Mouse (Mus musculus) midbrain, postnatal 0 days (tissue): ENCODE data around the gene Hpgd. TPM values are rescaled to one million over a fixed set of nuclear protein-coding genes. Genes with fewer than 3 reads are reported as not detected.
A peak's percentile ranks its signal among the peaks of the same experiment; 100 is the strongest.
"Not testable (repeated sequence)": the region's sequence is repeated elsewhere in the genome, so short reads cannot be mapped to it uniquely, and the experiment has no call there.

Experiments
- ATAC-seq: fragments of 200-750 bp; cut with Nextera tagmentation; 2 replicates; pipeline ENCODE4 v1.8.0; 2017; ENCODE audit warnings: moderate number of reproducible peaks, mild to moderate bottlenecking, moderate TSS enrichment, moderate library complexity; ENCODE audit not compliant: low FRiP score
- DNase-seq: peaks from one replicate; pipeline ENCODE4 v3.0.0-alpha.2; 2015; ENCODE audit warnings: low spot score
- H3K27ac ChIP-seq: fragments of 300-500 bp; sonication (generic); 2 replicates; pipeline ENCODE4 v1.5.1; 2014; ENCODE audit warnings: low read depth, mild to moderate bottlenecking, low read length, mixed read lengths
- H3K27me3 ChIP-seq: fragments of 300-500 bp; sonication (generic); 2 replicates; pipeline ENCODE4 v1.6.1; 2014; ENCODE audit warnings: low read length, control low read depth, mixed read lengths; ENCODE audit not compliant: insufficient read depth
- H3K36me3 ChIP-seq: fragments of 300-500 bp; sonication (generic); 2 replicates; pipeline ENCODE4 v1.6.1; 2014; ENCODE audit warnings: low read length, control low read depth, mixed read lengths; ENCODE audit not compliant: insufficient read depth
- H3K4me1 ChIP-seq: fragments of 300-500 bp; sonication (generic); 2 replicates; pipeline ENCODE4 v1.6.1; 2014; ENCODE audit warnings: mild to moderate bottlenecking, control low read depth, antibody characterized with exemption, low read length, mixed read lengths; ENCODE audit not compliant: insufficient read depth
- H3K4me2 ChIP-seq: fragments of 300-500 bp; sonication (generic); 2 replicates; pipeline ENCODE4 v1.6.1; 2014; ENCODE audit warnings: low read depth, mild to moderate bottlenecking, low read length, mixed read lengths; ENCODE audit not compliant: poor library complexity, severe bottlenecking
- H3K4me3 ChIP-seq: fragments of 300-500 bp; sonication (generic); 2 replicates; pipeline ENCODE4 v1.5.1; 2014; ENCODE audit warnings: low read depth, mild to moderate bottlenecking, low read length, moderate library complexity
- H3K9ac ChIP-seq: fragments of 300-500 bp; sonication (generic); replicated peaks from 2 replicates; pipeline ENCODE4 v1.6.1; 2014; ENCODE audit warnings: mild to moderate bottlenecking, low read length, moderate library complexity, mixed read lengths; ENCODE audit not compliant: poor library complexity, severe bottlenecking
- H3K9me3 ChIP-seq: fragments of 300-500 bp; sonication (generic); 2 replicates; pipeline ENCODE4 v1.6.1; 2016; ENCODE audit warnings: low read length, control low read depth
- CTCF ChIP-seq: IDR thresholded peaks from 2 replicates; pipeline ENCODE4 v1.5.1; 2016; ENCODE audit warnings: antibody characterized with exemption, mild to moderate bottlenecking
- WGBS: fragments of 180-500 bp; shearing (Covaris S2); extraction: QIAGEN DNeasy Blood & Tissue Kit; methylation state at CpG from one replicate; pipeline ENCODE4 v1.1.7; 2014; 5-methylcytosine and 5-hydroxymethylcytosine counted together
- polyA plus RNA-seq: library from polyadenylated mRNA; unstranded; fragments of >200 nt; fragmentation: Nextera tagmentation; extraction: Ambion mirVana; gene quantifications from 2 replicates; pipeline ENCODE4 v1.2.1, GENCODE M21; 2015
- total RNA-seq: library from RNA; depleted of rRNA; stranded (reverse); fragments of >200 nt; gene quantifications from 2 replicates; pipeline ENCODE4 v1.2.3, GENCODE M21; 2014

The Hpgd gene
- total and polyA plus RNA-seq, 2 experiments from 2014 or later = 3.6 to 6.7 TPM

- Histone ChIP-seq H3K27ac (no peak overlapping the region), H3K4me1 (no peaks in the 10 kb centered on the region), H3K36me3 (no peaks in the 10 kb centered on the region), H3K4me2 (no peak overlapping the region), H3K4me3 (no peak overlapping the region), H3K9me3 (no peaks in the 10 kb centered on the region), H3K9ac (no peak overlapping the region), H3K27me3 (no peaks in the 10 kb centered on the region)
- no peak for TF ChIP-seq CTCF
- DNase-seq (no peak), ATAC-seq (no peak)
- 83% methylated on average over 7 of the region's 7 CpGs for WGBS
Measured at GRCm38 (mm10) chr8:56287370-56288072, 6.9 kb upstream of the Hpgd start.

DNA sequence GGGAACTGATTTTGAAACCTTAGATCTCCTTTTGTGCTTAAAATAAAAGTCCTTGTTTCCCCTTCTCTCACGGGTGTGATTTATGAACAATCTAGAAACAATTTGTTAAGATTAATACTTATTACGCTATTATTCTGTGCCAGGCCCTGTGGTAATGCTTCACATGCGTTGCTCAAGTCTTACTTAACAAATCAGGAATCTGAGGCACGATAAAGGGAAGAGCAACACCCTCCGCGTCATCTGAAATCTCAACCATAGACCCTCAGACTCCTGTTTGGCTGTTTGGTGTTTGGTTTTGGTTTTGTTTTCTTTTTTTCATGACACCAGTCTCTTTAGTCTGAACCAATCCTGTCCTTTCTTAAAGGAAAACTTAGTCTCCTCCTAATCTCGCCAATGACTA is 2.1 kb upstream of the Hpgd start:
- 97% methylated on average over 7 of the region's 7 CpGs for WGBS
- ATAC-seq = no peak
- H3K4me2 ChIP-seq = no peak overlapping the region
- no peak overlapping the region for H3K27ac ChIP-seq
- H3K9me3 ChIP-seq = no peaks in the 10 kb centered on the region
- DNase-seq = no peak
- H3K4me1 ChIP-seq = peaks cover 4% of the 10 kb centered on the region; the same call in 1 of the 2 replicates
- no peaks in the 10 kb centered on the region for H3K27me3 ChIP-seq
- H3K36me3 ChIP-seq = no peaks in the 10 kb centered on the region
- no peak overlapping the region for H3K4me3 ChIP-seq
- TF ChIP-seq CTCF = no peak
- no peak overlapping the region for H3K9ac ChIP-seq

DNA sequence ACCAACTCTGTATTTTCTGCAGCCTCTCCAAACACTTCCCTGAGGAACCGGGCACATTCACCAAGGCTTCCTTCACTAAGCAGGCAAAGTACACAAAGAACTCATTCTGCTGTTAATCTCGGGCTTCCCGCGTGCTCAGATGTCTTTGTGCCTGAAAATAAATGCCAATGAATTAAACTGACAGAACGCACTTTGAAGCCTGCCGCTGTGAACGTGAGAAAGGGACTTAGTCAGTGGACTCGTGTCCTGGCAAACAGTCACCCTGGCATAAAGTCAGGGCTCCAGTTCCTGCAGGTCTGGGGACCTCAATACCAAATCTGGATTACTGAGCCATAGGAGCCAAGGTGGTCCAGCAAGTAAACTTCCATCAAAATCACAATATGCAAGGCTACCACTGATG is 905 bp upstream of the Hpgd start:
- H3K4me1 ChIP-seq = peaks cover 4% of the 10 kb centered on the region; the same call in 1 of the 2 replicates
- TF ChIP-seq CTCF = no peak
- ATAC-seq (no peak), DNase-seq (peak; percentile 17)
- no peak overlapping the region for H3K27ac ChIP-seq
- 3% methylated on average over 8 of the region's 8 CpGs for WGBS
- H3K4me2 ChIP-seq = peak overlapping the region; percentile 12; the same call in 1 of the 2 replicates
- no peaks in the 10 kb centered on the region for H3K9me3 ChIP-seq
- no peak overlapping the region for H3K4me3 ChIP-seq
- no peaks in the 10 kb centered on the region for H3K36me3 ChIP-seq
- H3K9ac ChIP-seq = no peak overlapping the region
- no peaks in the 10 kb centered on the region for H3K27me3 ChIP-seq

GRCm38 (mm10) chr8:56294886-56295555 is 636 bp downstream of the Hpgd start:
- WGBS = 24% methylated on average over 14 of the region's 14 CpGs
- Histone ChIP-seq H3K4me2 (peak overlapping the region; percentile 90), H3K9me3 (no peaks in the 10 kb centered on the region), H3K4me3 (peak overlapping the region; percentile 51), H3K27ac (no peak overlapping the region), H3K36me3 (no peaks in the 10 kb centered on the region), H3K9ac (peak overlapping the region; percentile 54), H3K27me3 (no peaks in the 10 kb centered on the region), H3K4me1 (peaks cover 4% of the 10 kb centered on the region; the same call in 1 of the 2 replicates)
- DNase-seq = peak; percentile 26
- no peak for ATAC-seq
- no peak for TF ChIP-seq CTCF

GRCm38 (mm10) chr8:56299421-56299820 is 5.0 kb downstream of the Hpgd start:
- no peak for DNase-seq
- no peak overlapping the region for H3K4me3 ChIP-seq
- no peaks in the 10 kb centered on the region for H3K9me3 ChIP-seq
- no peak overlapping the region for H3K27ac ChIP-seq
- H3K4me2 ChIP-seq = no peak overlapping the region
- peaks cover 4% of the 10 kb centered on the region; the same call in 1 of the 2 replicates for H3K4me1 ChIP-seq
- no peak for TF ChIP-seq CTCF
- no peak overlapping the region for H3K9ac ChIP-seq
- ATAC-seq = no peak
- H3K36me3 ChIP-seq = no peaks in the 10 kb centered on the region
- WGBS = 77% methylated on average over 5 of the region's 5 CpGs
- H3K27me3 ChIP-seq = no peaks in the 10 kb centered on the region

GRCm38 (mm10) chr8:56301303-56301702 is 6.9 kb downstream of the Hpgd start:
- not testable (repeated sequence) for H3K27me3 ChIP-seq, H3K27ac ChIP-seq, H3K9me3 ChIP-seq, H3K9ac ChIP-seq, H3K4me1 ChIP-seq, H3K4me2 ChIP-seq, ATAC-seq, H3K36me3 ChIP-seq, H3K4me3 ChIP-seq, DNase-seq
- 86% methylated on average over 3 of the region's 3 CpGs for WGBS
